Mouse (Mus musculus) megakaryocyte, embryonic 14.5 days (primary cell): ENCODE data around the gene Ptk6.

Experiments
- FLI1 ChIP-seq: IDR thresholded peaks from 2 replicates; pipeline ENCODE4 v1.6.1; 2012; ENCODE audit warnings: low read length, inconsistent platforms, mixed read lengths
- GATA1 ChIP-seq: IDR thresholded peaks from 3 replicates; pipeline ENCODE4 v1.6.1; 2012; ENCODE audit warnings: mixed read lengths, low read length, inconsistent platforms, borderline replicate concordance

- TF ChIP-seq GATA1 (no peak), FLI1 (no peak)
Observed at GRCm38 (mm10) chr2:181158471-181158870, 44.1 kb downstream of the Ptk6 start.
